Mouse (Mus musculus) lung, adult 2 months (tissue): ENCODE data around the gene Llgl2.
A peak's percentile ranks its signal among the peaks of the same experiment; 100 is the strongest.

Experiments used
- CTCF ChIP-seq: fragments of 200-500 bp; IDR thresholded peaks from 2 replicates; pipeline ENCODE4 v1.5.1; 2011; ENCODE audit warnings: mild to moderate bottlenecking, low read length, control low read depth; ENCODE audit not compliant: insufficient read depth
- POLR2A ChIP-seq: fragments of 200-500 bp; IDR thresholded peaks from 2 replicates; pipeline ENCODE4 v1.6.1; 2011; ENCODE audit warnings: low read depth, mild to moderate bottlenecking, control low read depth, low read length, borderline replicate concordance; ENCODE audit errors: extremely low read depth

GRCm38 (mm10) chr11:115779038-115779571 is 44.7 kb upstream of the Llgl2 start:
- TF ChIP-seq POLR2A (peak; percentile 67; the same call in 1 of the 2 replicates), CTCF (no peak)
